ENCODE assay signal across 9 mouse cellular contexts in genomic region chr10:60687011-60687776, GRCm38 (mm10). TPM values are rescaled to one million over a fixed set of nuclear protein-coding genes. Genes with fewer than 3 reads are reported as not detected.
DNase-seq lines count a peak whose midpoint lies in the region; ATAC-seq lines count a peak whose summit lies in the region.
"Had no signal": no experiment of that assay in that cellular context is flagged by ENCODE, and none has a peak within 500 bp of the region (broad histone marks: within the 10 kb centered on the region; RNA-seq: fewer than 3 reads in every experiment).

No protein-coding gene starts in this region.

- no peaks in the 10 kb centered on the region for H3K9me3 ChIP-seq in intestine, embryonic 16.5 days (ENCODE audit: control insufficient read depth, low read length)
- no peaks in the 10 kb centered on the region for H3K9me3 ChIP-seq in limb, embryonic 13.5 days
- H3K9me3 ChIP-seq in midbrain, embryonic 12.5 days = no peaks in the 10 kb centered on the region

- peaks cover 41% of the 10 kb centered on the region for H3K27me3 ChIP-seq in intestine, embryonic 16.5 days (replicated peaks; ENCODE audit: control insufficient read depth, insufficient read depth, low read length)
- peaks cover 89% of the 10 kb centered on the region for H3K27me3 ChIP-seq in limb, embryonic 13.5 days
- H3K27me3 ChIP-seq in midbrain, embryonic 12.5 days = peaks cover 80% of the 10 kb centered on the region
- no peaks in the 10 kb centered on the region for H3K27me3 ChIP-seq in splenic B cell, adult 2 months (ENCODE audit: control insufficient read depth, insufficient read depth, low read length, poor library complexity, severe bottlenecking)

- H3K9ac ChIP-seq in intestine, embryonic 16.5 days (ENCODE audit: low read depth, low read length) = peak overlapping the region; percentile 70
- peak overlapping the region; percentile 69 for H3K9ac ChIP-seq in limb, embryonic 13.5 days
- peak overlapping the region; percentile 46 for H3K9ac ChIP-seq in midbrain, embryonic 12.5 days (replicated peaks)

- H3K27ac ChIP-seq in intestine, embryonic 16.5 days (ENCODE audit: low read length) = no peak overlapping the region
- H3K27ac ChIP-seq in limb, embryonic 13.5 days = no peak overlapping the region
- H3K27ac ChIP-seq in midbrain, embryonic 12.5 days (replicated peaks) = no peak overlapping the region

- H3K4me1 ChIP-seq in intestine, embryonic 16.5 days (ENCODE audit: control insufficient read depth, insufficient read depth, low read length) = peaks cover 11% of the 10 kb centered on the region
- H3K4me1 ChIP-seq in limb, embryonic 13.5 days = peaks cover 24% of the 10 kb centered on the region
- H3K4me1 ChIP-seq in midbrain, embryonic 12.5 days = peaks cover 22% of the 10 kb centered on the region

- H3K4me2 ChIP-seq in intestine, embryonic 16.5 days (ENCODE audit: low read depth, low read length) = peak overlapping the region; percentile 99
- H3K4me2 ChIP-seq in limb, embryonic 13.5 days (replicated peaks) = peak overlapping the region; percentile 100
- peak overlapping the region; percentile 99 for H3K4me2 ChIP-seq in midbrain, embryonic 12.5 days (replicated peaks)

- no peaks in the 10 kb centered on the region for H3K36me3 ChIP-seq in intestine, embryonic 16.5 days (ENCODE audit: control insufficient read depth, insufficient read depth, low read length)
- H3K36me3 ChIP-seq in limb, embryonic 13.5 days = no peaks in the 10 kb centered on the region
- H3K36me3 ChIP-seq in midbrain, embryonic 12.5 days = no peaks in the 10 kb centered on the region
- H3K36me3 ChIP-seq in splenic B cell, adult 2 months (ENCODE audit: control insufficient read depth, insufficient read depth, low read length, poor library complexity, severe bottlenecking) = no peaks in the 10 kb centered on the region

- under 1% methylated on average over 75 of the region's 76 CpGs for WGBS in intestine, embryonic 16.5 days
- WGBS in limb, embryonic 13.5 days = under 1% methylated on average over 75 of the region's 76 CpGs
- WGBS in midbrain, embryonic 12.5 days = under 1% methylated on average over 75 of the region's 76 CpGs

- peak; percentile 73 for DNase-seq in adrenal gland, postnatal 25 days
- DNase-seq in embryo, embryonic 10.5 days (ENCODE audit: low spot score) = peak; percentile 78
- peak; percentile 41 to 65 for DNase-seq in gastrocnemius, postnatal 4 days (ENCODE audit: low spot score in 2 of 2)
- peak; percentile 34 for DNase-seq in splenic B cell, adult 2 months (ENCODE audit: low read depth, low spot score)

- H3K4me3 ChIP-seq in intestine, embryonic 16.5 days (ENCODE audit: low read length) = peak overlapping the region; percentile 65
- peak overlapping the region; percentile 64 for H3K4me3 ChIP-seq in limb, embryonic 13.5 days
- peak overlapping the region; percentile 55 for H3K4me3 ChIP-seq in midbrain, embryonic 12.5 days
- H3K4me3 ChIP-seq: erythroblast, embryonic 14.5 days had no signal

- peak; percentile 82 for ATAC-seq in intestine, embryonic 16.5 days
- peak; percentile 76 for ATAC-seq in limb, embryonic 13.5 days (ENCODE audit: low FRiP score, low read depth)
- ATAC-seq in midbrain, embryonic 12.5 days (ENCODE audit: low FRiP score, low read depth) = peak; percentile 59
- no peak for ATAC-seq in erythroid progenitor cell, adult 5-6 weeks (replicated peaks; ENCODE audit: low FRiP score, poor library complexity, severe bottlenecking)

RNA-seq across cellular contexts. Expression of gene Cdh23, which starts 9.1 kb away (rescaled TPM):
- total RNA-seq in adrenal gland, postnatal 25 days (2021) = 2.2 and 2.8 TPM in 2 replicates
- 1 to 10 TPM; 2.3 to 2.9 TPM for total RNA-seq in gastrocnemius, postnatal 4 days (2021)
- 0.33 and 0.67 TPM in 2 replicates for polyA plus RNA-seq in intestine, embryonic 16.5 days (2015; fragmentation: Nextera tagmentation; extraction: Ambion mirVana)
- polyA plus RNA-seq in limb, embryonic 13.5 days (2015; fragmentation: Nextera tagmentation; extraction: Ambion mirVana) = 1.1 TPM in 2 replicates
- 1.2 and 2.1 TPM in 2 replicates for polyA plus RNA-seq in midbrain, embryonic 12.5 days (2016; fragmentation: Nextera tagmentation; extraction: Ambion mirVana)
- not detected in 2 replicates for total RNA-seq in erythroid progenitor cell, adult 5-6 weeks (2015; ENCODE audit: low replicate concordance)
- total RNA-seq in erythroid progenitor cell, adult 5-6 weeks (2017; ENCODE audit: low replicate concordance) = 0.26 TPM in 1 of 2 replicates, not detected in the other
